Mouse (Mus musculus) lung, embryonic 14.5 days (tissue): ENCODE data around the gene Arglu1. TPM values are rescaled to one million over a fixed set of nuclear protein-coding genes. Genes with fewer than 3 reads are reported as not detected.

Experiments used
- ATAC-seq: fragments of 200-750 bp; cut with Nextera tagmentation; 2 replicates; pipeline ENCODE4 v1.8.0; 2017; ENCODE audit warnings: mild to moderate bottlenecking, moderate TSS enrichment, moderate library complexity; ENCODE audit not compliant: insufficient read depth
- DNase-seq: peaks from one replicate; pipeline ENCODE4 v3.0.0-alpha.2; 2015
- H3K27ac ChIP-seq: fragments of 300-500 bp; sonication (generic); 2 replicates; pipeline ENCODE4 v1.5.1; 2014; ENCODE audit warnings: low read depth, mild to moderate bottlenecking, moderate library complexity
- H3K27me3 ChIP-seq: fragments of 300-500 bp; sonication (generic); 2 replicates; pipeline ENCODE4 v1.6.1; 2014; ENCODE audit warnings: low read length, control low read depth; ENCODE audit not compliant: insufficient read depth
- H3K36me3 ChIP-seq: fragments of 300-500 bp; sonication (generic); 2 replicates; pipeline ENCODE4 v1.6.1; 2014; ENCODE audit warnings: control low read depth; ENCODE audit not compliant: insufficient read depth
- H3K4me1 ChIP-seq: fragments of 300-500 bp; sonication (generic); 2 replicates; pipeline ENCODE4 v1.6.1; 2014; ENCODE audit warnings: antibody characterized with exemption, control low read depth; ENCODE audit not compliant: insufficient read depth
- H3K4me2 ChIP-seq: fragments of 300-500 bp; sonication (generic); 2 replicates; pipeline ENCODE4 v1.6.1; 2014; ENCODE audit warnings: mild to moderate bottlenecking
- H3K4me3 ChIP-seq: fragments of 300-500 bp; sonication (generic); 2 replicates; pipeline ENCODE4 v1.5.1; 2014; ENCODE audit warnings: low read depth, low read length
- H3K9ac ChIP-seq: fragments of 300-500 bp; sonication (generic); 2 replicates; pipeline ENCODE4 v1.6.1; 2014
- H3K9me3 ChIP-seq: fragments of 300-500 bp; sonication (generic); 2 replicates; pipeline ENCODE4 v1.6.1; 2016; ENCODE audit warnings: low read depth, low read length, control low read depth
- CTCF ChIP-seq: IDR thresholded peaks from 2 replicates; pipeline ENCODE4 v1.5.1; 2016; ENCODE audit warnings: antibody characterized with exemption, low read depth
- WGBS: fragments of 180-500 bp; shearing (Covaris S2); extraction: QIAGEN DNeasy Blood & Tissue Kit; methylation state at CpG from one replicate; pipeline ENCODE4 v1.1.7; 2014; 5-methylcytosine and 5-hydroxymethylcytosine counted together
- microRNA-seq: library from miRNA; unstranded; fragments of <30 nt; microRNA quantifications from one replicate; pipeline ENCODE4, GENCODE M21; 2016; ENCODE audit warnings: borderline number of aligned reads
- polyA plus RNA-seq: library from polyadenylated mRNA; unstranded; fragments of >200 nt; fragmentation: Nextera tagmentation; extraction: Ambion mirVana; gene quantifications from 2 replicates; pipeline ENCODE4 v1.2.1, GENCODE M21; 2014

The Arglu1 gene
- polyA plus RNA-seq, 1 experiment from 2014 or later, result 164 TPM

DNA sequence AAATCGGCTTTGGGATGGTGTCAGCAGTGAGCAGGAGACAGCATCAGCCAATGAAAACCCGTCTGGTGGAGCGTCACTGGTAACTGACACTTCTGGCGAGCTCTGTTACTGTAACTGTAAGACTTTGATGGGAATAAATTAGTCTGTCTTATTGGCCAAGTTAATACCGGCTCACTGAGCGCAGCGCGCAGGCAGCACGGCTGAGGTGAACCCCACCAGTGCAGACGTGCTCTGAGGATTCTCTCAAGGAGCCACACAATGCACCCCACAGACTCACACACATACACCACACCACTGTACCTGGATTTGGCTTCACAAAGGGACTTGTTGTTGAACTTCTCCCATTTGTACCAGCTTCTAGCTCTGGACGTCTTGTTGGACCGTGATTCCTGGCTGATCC is 68.3 kb downstream of the Arglu1 start:
- Histone ChIP-seq H3K4me2 (no peak overlapping the region), H3K9me3 (no peaks in the 10 kb centered on the region), H3K27me3 (no peaks in the 10 kb centered on the region), H3K36me3 (peaks cover 68% of the 10 kb centered on the region), H3K9ac (no peak overlapping the region), H3K27ac (no peak overlapping the region), H3K4me1 (peaks cover 3% of the 10 kb centered on the region; the same call in 1 of the 2 replicates), H3K4me3 (no peak overlapping the region)
- DNase-seq (no peak), ATAC-seq (no peak)
- no peak for TF ChIP-seq CTCF
- WGBS, result 85% methylated on average over 12 of the region's 12 CpGs

DNA sequence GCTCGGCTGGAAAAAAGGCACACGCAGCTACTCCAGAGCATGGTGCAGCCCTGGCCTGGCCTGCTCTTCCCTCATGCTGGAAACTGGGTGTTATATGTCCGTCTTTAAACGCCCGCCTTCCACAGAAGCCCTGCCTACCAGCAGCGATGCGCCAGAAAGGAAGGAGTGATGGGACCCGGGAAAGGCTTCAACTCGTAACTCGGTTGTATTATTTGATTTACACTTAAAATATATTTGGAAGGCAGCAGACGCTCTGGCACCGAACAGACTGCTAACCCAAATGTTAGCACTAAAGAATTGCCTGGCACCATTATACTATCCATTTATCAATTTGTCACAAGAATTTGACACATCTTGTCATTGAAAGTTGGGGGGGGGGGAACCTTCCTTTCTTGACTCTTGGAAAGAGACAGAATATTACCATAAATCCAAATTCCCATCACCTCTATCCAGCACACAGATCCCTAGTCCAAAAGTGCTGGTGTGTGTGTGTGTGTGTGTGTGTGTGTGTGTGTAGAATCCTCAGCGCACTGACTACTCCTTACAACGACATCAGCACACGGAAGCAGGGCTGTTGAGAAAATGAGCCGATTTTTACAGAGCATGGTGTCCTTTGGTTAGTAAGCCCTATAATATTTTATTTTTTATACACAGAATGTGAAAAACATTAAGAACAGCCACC is 68.9 kb downstream of the Arglu1 start:
- H3K36me3 ChIP-seq, result peaks cover 73% of the 10 kb centered on the region

DNA sequence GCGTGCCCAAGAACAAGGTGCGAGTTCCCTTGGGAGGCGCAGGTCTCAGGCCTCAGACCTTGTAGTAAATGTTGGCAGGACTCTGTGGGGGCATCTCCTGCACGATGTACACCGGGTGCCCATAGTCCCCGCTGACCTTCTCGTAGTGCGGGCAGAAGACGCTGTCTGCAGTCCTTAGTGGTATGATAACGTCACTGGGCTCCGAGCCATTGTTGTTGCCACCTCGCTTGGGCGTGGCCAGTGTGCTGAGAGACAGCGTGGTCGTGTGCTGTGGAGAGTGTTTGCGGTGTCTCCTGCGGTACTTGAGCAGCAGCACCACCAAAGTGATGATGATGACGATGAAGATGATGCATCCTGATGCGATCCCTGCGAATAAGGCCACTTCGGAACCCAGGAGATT is 69.8 kb downstream of the Arglu1 start:
- TF ChIP-seq CTCF, result no peak
- Histone ChIP-seq H3K27ac (0 out of 2 replicates have a peak overlapping the region, but pooled peaks have one; percentile 52), H3K9me3 (no peaks in the 10 kb centered on the region), H3K4me2 (no peak overlapping the region), H3K9ac (no peak overlapping the region), H3K27me3 (no peaks in the 10 kb centered on the region), H3K4me1 (peaks cover 3% of the 10 kb centered on the region; the same call in 1 of the 2 replicates), H3K36me3 (peaks cover 67% of the 10 kb centered on the region), H3K4me3 (no peak overlapping the region)
- DNase-seq (no peak), ATAC-seq (no peak)
- 88% methylated on average over 21 of the region's 21 CpGs for WGBS

More for the DNA sequence above, 68.9 kb downstream of the Arglu1 start:
- H3K27me3 ChIP-seq, result no peaks in the 10 kb centered on the region
- H3K4me3 ChIP-seq, result no peak overlapping the region
- no peaks in the 10 kb centered on the region for H3K9me3 ChIP-seq
- H3K9ac ChIP-seq, result no peak overlapping the region
- 72% methylated on average over 16 of the region's 16 CpGs for WGBS
- TF ChIP-seq CTCF, result no peak
- peaks cover 3% of the 10 kb centered on the region; the same call in 1 of the 2 replicates for H3K4me1 ChIP-seq
- DNase-seq (no peak), ATAC-seq (no peak)
- no peak overlapping the region for H3K27ac ChIP-seq
- no peak overlapping the region for H3K4me2 ChIP-seq

DNA sequence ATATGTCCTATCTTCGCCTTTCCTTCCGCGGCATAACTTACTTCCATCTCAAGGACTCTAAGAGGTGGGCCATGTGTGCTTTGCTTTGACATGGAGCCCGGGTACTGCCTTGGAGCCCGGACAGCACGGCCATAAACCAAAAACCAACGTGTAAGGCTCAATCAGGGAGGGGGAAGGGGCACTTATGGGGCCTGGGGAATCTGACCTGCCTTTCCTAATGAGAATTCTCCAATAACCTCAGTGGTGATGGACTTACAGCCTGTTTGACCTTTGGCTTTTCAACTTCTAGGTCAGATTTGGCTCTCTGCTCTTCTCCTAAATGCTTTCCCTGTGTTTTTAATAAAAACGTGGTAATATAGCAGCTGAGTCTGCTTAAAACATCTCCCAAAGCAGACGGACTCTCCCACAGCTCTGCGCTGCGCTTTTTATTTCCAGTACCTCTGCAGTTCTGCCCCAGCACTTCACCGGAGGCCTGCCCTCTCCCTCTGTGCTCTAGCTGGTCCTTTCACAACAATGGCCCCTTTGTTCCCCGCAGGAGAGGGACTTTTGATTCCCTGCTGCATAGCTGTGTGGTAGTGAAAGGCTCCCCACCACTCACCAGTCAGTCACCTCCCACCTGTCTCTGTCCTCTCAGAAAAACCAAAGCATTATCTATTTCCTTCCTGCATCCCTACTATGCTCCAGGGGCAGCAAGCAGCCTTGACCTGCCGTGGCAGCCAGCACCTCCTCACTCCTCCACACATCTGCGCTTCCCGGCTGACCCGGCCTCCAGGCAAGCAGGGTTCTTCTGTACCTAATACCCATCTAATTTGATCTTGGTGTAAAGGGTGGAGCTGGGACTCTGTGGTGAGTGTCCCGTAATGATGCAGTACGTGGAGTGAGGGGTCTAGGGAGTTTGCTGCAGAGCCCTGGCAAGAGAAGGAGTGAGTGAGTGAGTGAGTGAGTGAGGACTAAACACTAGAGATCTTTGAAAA is 70.8 kb downstream of the Arglu1 start:
- H3K36me3 ChIP-seq, result peaks cover 65% of the 10 kb centered on the region
- H3K4me3 ChIP-seq, result no peak overlapping the region
- H3K4me1 ChIP-seq, result no peaks in the 10 kb centered on the region
- DNase-seq (peak; percentile 53), ATAC-seq (peak; percentile 81)
- TF ChIP-seq CTCF, result no peak
- H3K9me3 ChIP-seq, result no peaks in the 10 kb centered on the region
- no peak overlapping the region for H3K9ac ChIP-seq
- H3K4me2 ChIP-seq, result no peak overlapping the region
- 52% methylated on average over 19 of the region's 19 CpGs for WGBS
- H3K27me3 ChIP-seq, result no peaks in the 10 kb centered on the region
- H3K27ac ChIP-seq, result peak overlapping the region; percentile 52

Small RNA genes lying within 50 kb of the gene (microRNA-seq; reads per million reads assigned to microRNA genes)
- 15.2 reads per million, percentile 28 among the genes with 10 or more reads in this experiment for gene Mir7654

Other genes with a start within 250 kb of the Arglu1 start
- gene Efnb2, start 29.3 kb downstream of the Arglu1 start, polyA plus RNA-seq, result 33.9 and 38.4 TPM in 2 replicates